Mouse (Mus musculus): ENCODE results near the gene Lrpap1. TPM values are rescaled to one million over a fixed set of nuclear protein-coding genes. Genes with fewer than 3 reads are reported as not detected.

Lrpap1 gene
- polyA plus RNA-seq, 1 experiment from 2014 or later, result 48.8 TPM

- peak overlapping the region; percentile 59 for H3K9ac ChIP-seq (replicated peaks)
- H3K9me3 ChIP-seq (ENCODE audit: low read length), result no peaks in the 10 kb centered on the region
- H3K27ac ChIP-seq (ENCODE audit: low read depth), result peak overlapping the region; percentile 92
- WGBS (ENCODE audit: insufficient replicate concordance), result 23% methylated on average over 10 of the region's 10 CpGs
- peaks cover 20% of the 10 kb centered on the region for H3K4me1 ChIP-seq (ENCODE audit: insufficient read depth)
- ATAC-seq, result peak; percentile 10; the same call in 1 of the 2 replicates
- peak overlapping the region; percentile 69 for H3K4me2 ChIP-seq (ENCODE audit: low read depth, low read length)
- H3K27me3 ChIP-seq (ENCODE audit: insufficient read depth, low read length), result no peaks in the 10 kb centered on the region
- TF ChIP-seq EP300 (IDR thresholded peaks at IDR 0.05; ENCODE audit: low read depth), result no peak
- peaks cover 5% of the 10 kb centered on the region; the same call in 1 of the 2 replicates for H3K36me3 ChIP-seq (replicated peaks; ENCODE audit: insufficient read depth, low read length)
- peak overlapping the region; percentile 35 for H3K4me3 ChIP-seq (ENCODE audit: low read depth, low read length)
- DNase-seq, result peak; percentile 52
Observed at GRCm38 (mm10) chr5:35042431-35043109, 63.0 kb downstream of the Lrpap1 start.

Other genes starting within 250 kb of the Lrpap1 start
- gene Msantd1, start 197.8 kb downstream of the Lrpap1 start, polyA plus RNA-seq (2015; fragmentation: Nextera tagmentation; extraction: Ambion mirVana), result 0.05 and 0.22 TPM in 2 replicates
- 6.9 and 7.3 TPM in 2 replicates for gene Rgs12, start 156.3 kb downstream of the Lrpap1 start, polyA plus RNA-seq (2015; fragmentation: Nextera tagmentation; extraction: Ambion mirVana)
- 285 and 304 TPM in 2 replicates for gene Hgfac, start 64.3 kb downstream of the Lrpap1 start, polyA plus RNA-seq (2015; fragmentation: Nextera tagmentation; extraction: Ambion mirVana)
- 0.05 and 0.06 TPM in 2 replicates for gene Dok7, start 49.0 kb downstream of the Lrpap1 start, polyA plus RNA-seq (2015; fragmentation: Nextera tagmentation; extraction: Ambion mirVana)
- gene Adra2c, start 172.6 kb upstream of the Lrpap1 start, polyA plus RNA-seq (2015; fragmentation: Nextera tagmentation; extraction: Ambion mirVana), result not detected in 2 replicates

Data from liver, postnatal 0 days (tissue).